Mouse (Mus musculus) neural tube, embryonic 13.5 days (tissue): ENCODE measurements at regions not wholly inside any gene's neighbourhood (a gene's known extent, or its start where the extent isn't known, plus 50 kb on each side); places are given as distances from the start of the nearest gene placed in this dataset. TPM values are rescaled to one million over a fixed set of nuclear protein-coding genes. Genes with fewer than 3 reads are reported as not detected.

Source experiments
- ATAC-seq: fragments of 200-750 bp; cut with Nextera tagmentation; 2 replicates; pipeline ENCODE4 v1.8.0; 2017; ENCODE audit warnings: low read depth, mild to moderate bottlenecking, moderate TSS enrichment, moderate library complexity
- H3K27ac ChIP-seq: fragments of 300-500 bp; sonication (generic); replicated peaks from 2 replicates; pipeline ENCODE4 v1.5.1; 2015; ENCODE audit warnings: moderate library complexity, mild to moderate bottlenecking, inconsistent platforms
- H3K27me3 ChIP-seq: fragments of 300-500 bp; sonication (generic); 2 replicates; pipeline ENCODE4 v1.6.1; 2015; ENCODE audit warnings: mild to moderate bottlenecking, inconsistent platforms
- H3K36me3 ChIP-seq: fragments of 300-500 bp; sonication (generic); 2 replicates; pipeline ENCODE4 v1.6.1; 2015; ENCODE audit warnings: mild to moderate bottlenecking, inconsistent platforms
- H3K4me1 ChIP-seq: fragments of 300-500 bp; sonication (generic); replicated peaks from 2 replicates; pipeline ENCODE4 v1.6.1; 2015; ENCODE audit warnings: inconsistent platforms
- H3K4me2 ChIP-seq: fragments of 300-500 bp; sonication (generic); 2 replicates; pipeline ENCODE4 v1.6.1; 2015; ENCODE audit warnings: inconsistent platforms, mild to moderate bottlenecking, moderate library complexity
- H3K4me3 ChIP-seq: fragments of 300-500 bp; sonication (generic); 2 replicates; pipeline ENCODE4 v1.5.1; 2015; ENCODE audit warnings: mild to moderate bottlenecking, inconsistent platforms
- H3K9ac ChIP-seq: fragments of 300-500 bp; sonication (generic); 2 replicates; pipeline ENCODE4 v1.6.1; 2015; ENCODE audit warnings: moderate library complexity, mild to moderate bottlenecking, inconsistent platforms
- H3K9me3 ChIP-seq: fragments of 300-500 bp; sonication (generic); 2 replicates; pipeline ENCODE4 v1.6.1; 2016; ENCODE audit warnings: inconsistent platforms
- WGBS: fragments of 180-500 bp; shearing (Covaris S2); methylation state at CpG from one replicate; pipeline ENCODE4 v1.1.7; 2015; 5-methylcytosine and 5-hydroxymethylcytosine counted together
- microRNA-seq: library from miRNA; unstranded; fragments of <30 nt; microRNA quantifications from one replicate; pipeline ENCODE4, GENCODE M21; 2016

- Histone ChIP-seq H3K9me3 (no peaks in the 10 kb centered on the region), H3K9ac (no peak overlapping the region), H3K4me3 (no peak overlapping the region), H3K36me3 (no peaks in the 10 kb centered on the region), H3K27me3 (no peaks in the 10 kb centered on the region), H3K4me1 (peaks cover 12% of the 10 kb centered on the region), H3K4me2 (no peak overlapping the region), H3K27ac (no peak overlapping the region)
- WGBS: 86% methylated on average over 1 of the region's 1 CpGs
- ATAC-seq: no peak
These were observed 148.0 kb downstream of the Calcrl start for GRCm38 (mm10) chr2:84277181-84277580.

Small RNAs in the stretch of these regions (microRNA-seq; reads per million reads assigned to microRNA genes)
- gene Gm25972: not detected
